Mouse (Mus musculus) limb, embryonic 12.5 days (tissue): Measurements from ENCODE around the gene Plk3. TPM values are rescaled to one million over a fixed set of nuclear protein-coding genes. Genes with fewer than 3 reads are reported as not detected.

Experiments used
- ATAC-seq: fragments of 200-750 bp; cut with Nextera tagmentation; 2 replicates; pipeline ENCODE4 v1.8.0; 2017; ENCODE audit warnings: low read depth, moderate TSS enrichment; ENCODE audit not compliant: insufficient number of reproducible peaks, insufficient read depth, low FRiP score, low TSS enrichment
- H3K27ac ChIP-seq: fragments of 300-500 bp; sonication (generic); 2 replicates; pipeline ENCODE4 v1.5.1; 2016; ENCODE audit warnings: mild to moderate bottlenecking, moderate library complexity
- H3K27me3 ChIP-seq: fragments of 300-500 bp; sonication (generic); 2 replicates; pipeline ENCODE4 v1.6.1; 2016; ENCODE audit warnings: mild to moderate bottlenecking, moderate library complexity
- H3K36me3 ChIP-seq: fragments of 300-500 bp; sonication (generic); 2 replicates; pipeline ENCODE4 v1.6.1; 2016; ENCODE audit warnings: mild to moderate bottlenecking, moderate library complexity
- H3K4me1 ChIP-seq: fragments of 300-500 bp; sonication (generic); replicated peaks from 2 replicates; pipeline ENCODE4 v1.6.1; 2016
- H3K4me2 ChIP-seq: fragments of 300-500 bp; sonication (generic); 2 replicates; pipeline ENCODE4 v1.6.1; 2016; ENCODE audit warnings: mild to moderate bottlenecking, moderate library complexity
- H3K4me3 ChIP-seq: fragments of 300-500 bp; sonication (generic); replicated peaks from 2 replicates; pipeline ENCODE4 v1.5.1; 2016; ENCODE audit warnings: mild to moderate bottlenecking
- H3K9ac ChIP-seq: fragments of 300-500 bp; sonication (generic); replicated peaks from 2 replicates; pipeline ENCODE4 v1.6.1; 2016; ENCODE audit warnings: mild to moderate bottlenecking, moderate library complexity
- H3K9me3 ChIP-seq: fragments of 300-500 bp; sonication (generic); 2 replicates; pipeline ENCODE4 v1.6.1; 2016; ENCODE audit warnings: mild to moderate bottlenecking, moderate library complexity
- WGBS: fragments of 180-500 bp; shearing (Covaris S2); methylation state at CpG from one replicate; pipeline ENCODE4 v1.1.7; 2016; 5-methylcytosine and 5-hydroxymethylcytosine counted together
- polyA plus RNA-seq: library from polyadenylated mRNA; unstranded; fragments of >200 nt; fragmentation: Nextera tagmentation; extraction: Ambion mirVana; gene quantifications from 2 replicates; pipeline ENCODE4 v1.2.1, GENCODE M21; 2016

The Plk3 gene
- polyA plus RNA-seq, 1 experiment from 2014 or later, result 2.7 TPM

DNA sequence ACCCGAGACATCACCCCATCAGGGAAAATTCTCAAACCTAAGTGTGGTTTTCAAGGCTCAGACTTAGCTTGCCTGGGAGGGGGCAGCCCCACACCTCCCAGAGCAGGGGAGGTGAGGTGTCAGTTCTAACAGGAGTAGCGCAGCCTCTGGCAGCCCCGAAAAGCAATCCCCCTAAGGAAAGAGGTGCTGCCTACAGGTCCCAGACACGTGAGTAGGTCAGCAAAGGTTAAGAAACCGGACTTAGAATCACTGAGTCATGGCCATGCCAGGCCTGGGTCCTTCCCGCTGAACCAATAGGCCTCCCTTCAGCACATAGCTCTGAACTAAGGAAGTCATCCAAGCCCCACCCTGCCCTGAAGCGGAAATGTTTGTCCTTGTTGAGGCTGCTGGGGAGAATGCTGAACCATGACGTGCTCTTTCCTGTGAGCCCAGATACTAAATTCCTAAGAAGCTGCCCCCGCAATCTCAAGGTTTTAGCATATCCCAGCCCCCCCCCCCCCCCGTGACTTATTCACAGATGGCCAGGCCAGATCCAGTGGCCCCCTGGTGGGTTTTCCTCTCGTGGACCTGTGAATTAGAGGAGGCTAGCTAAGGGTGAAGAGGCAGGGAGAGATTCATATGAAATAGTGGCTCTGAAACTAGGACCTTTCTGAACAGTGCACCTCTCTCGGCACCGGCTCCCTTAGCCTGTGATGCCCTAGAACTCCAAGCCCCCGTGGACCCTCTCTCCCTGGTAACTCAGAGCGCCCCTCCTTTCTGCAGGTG is 7.7 kb downstream of the Plk3 start:
- Histone ChIP-seq H3K36me3 (peaks cover 12% of the 10 kb centered on the region), H3K4me1 (peaks cover 24% of the 10 kb centered on the region), H3K9ac (peak overlapping the region; percentile 51), H3K4me2 (peak overlapping the region; percentile 37; the same call in 1 of the 2 replicates), H3K9me3 (no peaks in the 10 kb centered on the region), H3K4me3 (no peak overlapping the region), H3K27ac (peak overlapping the region; percentile 81), H3K27me3 (no peaks in the 10 kb centered on the region)
- 38% methylated on average over 15 of the region's 15 CpGs for WGBS
- ATAC-seq, result no peak

DNA sequence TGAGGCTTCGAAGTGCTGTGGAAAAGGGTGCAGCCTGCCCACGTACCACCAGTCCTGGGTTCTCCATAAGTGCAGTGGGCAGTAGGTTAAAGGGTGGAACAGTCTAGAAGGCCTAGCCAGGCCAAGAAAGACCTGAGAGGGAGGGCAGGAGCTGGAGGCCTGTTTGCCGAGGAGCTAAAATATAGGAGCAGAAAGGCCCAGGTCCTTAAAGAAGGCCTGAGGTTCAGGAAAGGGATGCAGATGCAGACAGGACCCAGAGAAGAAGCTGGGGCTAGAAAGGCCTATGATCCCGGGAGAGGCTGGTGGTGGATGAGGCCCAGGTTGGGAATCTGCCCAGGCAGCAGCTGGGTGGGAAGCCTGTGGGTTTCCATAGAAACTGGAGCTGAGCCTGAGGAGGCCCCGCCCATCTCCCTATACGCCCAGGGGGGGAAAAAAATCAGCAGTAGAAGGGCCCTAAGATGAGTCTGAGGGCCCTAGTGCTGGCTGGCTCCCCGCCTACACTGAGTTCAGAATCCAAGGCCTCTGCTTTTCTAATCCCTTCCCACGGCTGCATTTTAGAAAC is 8.3 kb downstream of the Plk3 start, which contains the start of gene Btbd19:
TSS of gene Btbd19 (minus strand) at position 378 of the 562 bp plus-strand sequence.
- H3K27ac ChIP-seq, result peak within 1 kb of the TSS; percentile 81
- H3K27me3 ChIP-seq, result no peaks in the 10 kb centered on the region
- peaks cover 26% of the 10 kb centered on the region for H3K4me1 ChIP-seq
- H3K4me3 ChIP-seq, result no peak within 1 kb of the TSS
- H3K9ac ChIP-seq, result peak within 1 kb of the TSS; percentile 51
- peak within 1 kb of the TSS; percentile 37 for H3K4me2 ChIP-seq
- peaks cover 12% of the 10 kb centered on the region for H3K36me3 ChIP-seq
- no peak for ATAC-seq
- H3K9me3 ChIP-seq, result no peaks in the 10 kb centered on the region
- 27% methylated on average over 8 of the region's 8 CpGs for WGBS

DNA sequence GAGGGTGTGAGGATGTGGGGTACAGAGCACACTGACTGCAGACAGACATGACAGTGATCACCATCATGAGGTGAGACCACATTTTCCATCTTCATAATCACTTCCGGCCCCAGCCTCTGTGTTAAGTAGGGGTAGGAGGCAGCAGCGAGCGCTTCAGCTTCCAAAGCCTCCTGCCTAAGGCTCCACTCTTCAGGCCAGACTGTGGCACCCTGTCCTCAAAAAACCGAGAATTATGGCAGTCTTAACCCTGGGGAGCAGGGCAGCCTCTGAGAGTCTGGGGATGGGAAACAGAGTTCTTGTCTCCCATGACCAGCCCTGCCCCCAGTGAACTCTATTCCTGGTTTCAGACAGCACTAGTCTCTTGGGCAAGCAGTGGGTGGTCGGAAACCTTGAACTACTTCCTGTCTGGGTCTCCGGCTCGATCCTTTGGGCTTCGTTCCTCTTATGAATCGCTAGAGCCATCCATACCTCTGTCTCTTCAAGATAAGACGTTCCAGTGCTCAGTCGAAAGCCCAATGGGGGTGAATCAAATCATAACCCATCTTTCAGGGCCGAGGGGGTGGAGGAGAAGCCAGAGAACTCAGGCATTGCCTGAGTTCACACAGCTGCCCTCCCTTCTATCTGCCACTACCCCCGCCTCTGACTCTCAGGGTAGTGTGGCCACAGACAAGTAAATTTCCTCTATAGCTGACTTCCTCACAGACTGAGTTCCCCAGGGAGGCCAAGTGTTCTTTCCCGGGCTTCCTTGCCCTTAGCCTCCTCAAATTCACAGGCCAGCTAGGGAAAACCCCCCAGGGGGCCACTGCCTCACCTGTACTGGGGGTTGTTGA is 9.0 kb downstream of the Plk3 start:
- Histone ChIP-seq H3K4me1 (peaks cover 30% of the 10 kb centered on the region), H3K9ac (peak overlapping the region; percentile 51; the same call in 1 of the 2 replicates), H3K9me3 (no peaks in the 10 kb centered on the region), H3K27ac (peak overlapping the region; percentile 81), H3K27me3 (no peaks in the 10 kb centered on the region), H3K4me2 (peak overlapping the region; percentile 37), H3K4me3 (no peak overlapping the region), H3K36me3 (peaks cover 12% of the 10 kb centered on the region)
- WGBS, result 61% methylated on average over 14 of the region's 14 CpGs
- ATAC-seq, result no peak

DNA sequence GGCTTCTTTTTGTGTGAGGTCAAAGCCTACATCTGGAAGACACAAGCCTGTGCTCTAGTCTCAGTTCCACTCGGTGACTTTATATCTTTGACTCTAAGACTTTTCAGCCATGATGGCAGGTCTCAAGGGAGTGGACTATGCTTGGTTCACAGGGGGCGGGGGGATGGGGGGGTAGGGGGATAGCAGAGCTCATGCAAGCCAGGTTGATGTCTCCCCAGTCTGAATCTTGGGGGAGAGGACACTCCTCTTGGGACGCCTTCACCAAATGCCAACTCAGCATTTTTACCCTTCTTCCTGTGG is 9.6 kb downstream of the Plk3 start:
- H3K9ac ChIP-seq, result no peak overlapping the region
- no peak overlapping the region for H3K4me2 ChIP-seq
- no peak overlapping the region for H3K4me3 ChIP-seq
- WGBS, result 85% methylated on average over 3 of the region's 3 CpGs
- no peaks in the 10 kb centered on the region for H3K9me3 ChIP-seq
- H3K27me3 ChIP-seq, result no peaks in the 10 kb centered on the region
- no peak overlapping the region for H3K27ac ChIP-seq
- H3K36me3 ChIP-seq, result peaks cover 12% of the 10 kb centered on the region
- H3K4me1 ChIP-seq, result peaks cover 32% of the 10 kb centered on the region
- ATAC-seq, result no peak

DNA sequence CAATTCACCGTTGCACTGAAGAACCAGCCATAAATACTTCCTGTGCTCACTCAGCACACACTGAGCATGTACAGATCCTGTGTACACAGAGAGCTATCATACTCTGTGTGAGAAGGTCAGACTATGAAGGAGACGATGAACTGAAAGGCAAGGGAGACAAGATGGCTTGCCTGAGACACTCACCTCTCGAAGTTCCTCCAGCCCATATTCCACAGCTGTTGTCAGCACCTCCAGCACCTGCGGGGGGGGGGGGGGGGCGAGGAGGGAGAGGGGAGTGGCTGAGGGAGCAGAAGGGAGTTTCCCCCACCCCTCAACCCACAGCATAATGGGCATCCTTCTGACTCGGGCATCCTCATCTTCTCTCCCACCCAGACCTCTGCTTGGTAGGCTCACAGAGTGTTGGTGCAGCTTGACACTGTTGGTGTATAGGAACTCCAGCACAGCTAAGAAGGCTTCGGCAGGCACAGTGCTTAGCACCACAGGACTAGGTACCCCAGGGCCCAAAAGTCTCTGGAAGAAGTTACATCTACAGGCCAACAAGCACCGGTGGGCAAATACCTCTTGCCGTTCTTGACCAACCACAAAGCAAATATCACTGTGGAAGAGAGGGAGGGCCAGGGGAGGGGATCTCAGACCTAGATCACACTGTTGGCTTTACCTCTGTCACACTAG is 10.1 kb downstream of the Plk3 start:
- peaks cover 32% of the 10 kb centered on the region for H3K4me1 ChIP-seq
- peaks cover 8% of the 10 kb centered on the region for H3K36me3 ChIP-seq
- H3K4me3 ChIP-seq, result no peak overlapping the region
- H3K27ac ChIP-seq, result no peak overlapping the region
- no peak for ATAC-seq
- WGBS, result 81% methylated on average over 7 of the region's 9 CpGs
- H3K9ac ChIP-seq, result no peak overlapping the region
- H3K9me3 ChIP-seq, result no peaks in the 10 kb centered on the region
- H3K4me2 ChIP-seq, result no peak overlapping the region
- H3K27me3 ChIP-seq, result no peaks in the 10 kb centered on the region

DNA sequence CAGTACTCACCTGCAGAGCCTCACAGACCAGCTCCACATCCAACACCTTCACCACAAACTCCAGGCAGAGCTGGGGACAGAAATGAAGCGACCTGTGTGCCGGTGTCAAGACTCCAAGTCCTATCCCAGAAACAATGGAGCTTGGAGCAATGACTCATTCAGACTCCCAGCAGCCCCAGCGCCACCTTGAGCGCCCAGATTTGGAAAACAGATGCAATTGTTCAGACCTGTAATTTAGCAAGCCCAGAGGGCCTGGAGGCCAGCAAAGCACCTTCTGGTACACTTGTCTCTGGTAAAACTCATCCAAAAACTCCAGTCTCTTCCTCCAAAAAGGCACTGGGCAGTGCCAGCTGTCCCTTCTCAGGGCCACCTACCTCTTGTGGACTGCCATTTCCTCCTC is 11.6 kb downstream of the Plk3 start:
- H3K4me2 ChIP-seq, result no peak overlapping the region
- H3K27ac ChIP-seq, result no peak overlapping the region
- no peaks in the 10 kb centered on the region for H3K27me3 ChIP-seq
- no peak overlapping the region for H3K9ac ChIP-seq
- no peaks in the 10 kb centered on the region for H3K36me3 ChIP-seq
- no peak for ATAC-seq
- WGBS, result 87% methylated on average over 4 of the region's 4 CpGs
- H3K9me3 ChIP-seq, result no peaks in the 10 kb centered on the region
- no peak overlapping the region for H3K4me3 ChIP-seq
- H3K4me1 ChIP-seq, result peaks cover 32% of the 10 kb centered on the region

DNA sequence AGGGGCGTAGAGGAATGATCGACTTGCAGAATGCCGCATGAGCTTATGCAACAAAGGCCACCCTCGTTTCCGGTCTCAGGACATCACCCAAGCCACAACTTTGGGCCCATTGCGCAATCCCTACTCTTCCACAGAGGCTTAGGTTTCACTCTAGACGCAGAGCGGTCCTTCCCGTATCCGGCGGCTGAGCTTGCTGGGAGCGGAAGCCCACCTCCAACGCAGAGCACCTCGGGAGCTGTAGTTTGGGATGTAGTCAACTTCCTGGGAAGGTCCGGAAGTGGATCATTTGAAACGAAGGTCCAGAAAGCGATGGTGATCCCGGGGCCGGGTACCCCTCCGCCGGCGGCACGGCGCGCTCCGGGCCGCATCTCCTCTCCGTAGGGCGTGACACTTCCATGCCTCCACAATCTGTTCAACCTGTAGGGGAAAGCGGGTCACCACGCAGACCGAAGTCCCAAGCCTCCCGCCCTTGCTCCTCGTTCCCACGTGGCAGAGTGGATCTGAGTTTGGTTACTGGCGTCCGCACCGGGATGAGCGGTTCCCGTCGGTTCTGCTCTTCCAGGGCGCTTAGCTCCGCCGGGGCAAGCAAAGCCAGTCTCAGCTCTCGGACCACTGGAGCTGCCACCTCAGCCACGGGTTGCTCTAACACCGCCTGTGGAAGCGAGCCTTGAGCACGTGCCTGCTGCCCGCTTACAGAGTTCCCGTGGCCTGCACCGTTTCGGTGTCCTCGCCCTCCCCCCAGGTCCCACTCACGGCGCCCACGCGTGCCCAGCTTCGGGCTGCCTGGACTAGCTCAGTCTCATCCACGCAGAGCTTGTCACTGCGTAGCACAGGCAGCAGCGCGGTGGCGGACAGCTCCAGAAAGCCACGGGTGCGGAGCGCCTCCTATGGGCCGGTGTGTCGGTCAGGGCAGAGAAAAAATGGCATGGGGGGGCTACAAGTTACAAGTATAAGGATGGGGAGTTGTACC is 13.0 kb downstream of the Plk3 start:
- Histone ChIP-seq H3K9ac (peak overlapping the region; percentile 67), H3K4me3 (peak overlapping the region; percentile 71), H3K36me3 (peaks cover under 1% of the 10 kb centered on the region; the same call in 1 of the 2 replicates), H3K27ac (peak overlapping the region; percentile 86), H3K9me3 (no peaks in the 10 kb centered on the region), H3K27me3 (no peaks in the 10 kb centered on the region), H3K4me2 (peak overlapping the region; percentile 100), H3K4me1 (peaks cover 26% of the 10 kb centered on the region)
- WGBS, result under 1% methylated on average over 69 of the region's 69 CpGs
- peak; percentile 91 for ATAC-seq

DNA sequence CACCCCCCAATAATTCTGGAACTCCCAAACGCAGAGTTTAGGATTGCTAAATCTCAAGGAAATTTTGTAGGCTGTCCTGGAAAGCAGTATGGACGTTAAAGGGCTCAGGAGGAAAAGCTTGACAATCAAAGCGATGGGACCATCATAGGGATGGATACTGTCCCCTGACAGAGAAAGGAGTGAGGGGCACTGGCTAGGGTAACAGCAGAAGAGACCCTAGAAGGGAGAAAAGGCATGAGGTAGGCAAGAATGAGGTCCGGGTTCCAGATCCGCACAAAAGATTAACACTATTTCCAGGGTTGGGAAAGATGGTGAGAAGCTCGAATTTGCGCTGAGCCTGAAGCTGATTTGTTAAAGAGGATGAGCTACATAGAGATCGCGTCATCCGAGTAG is 13.7 kb downstream of the Plk3 start:
- peak overlapping the region; percentile 67 for H3K9ac ChIP-seq
- H3K4me3 ChIP-seq, result peak overlapping the region; percentile 71
- H3K4me2 ChIP-seq, result peak overlapping the region; percentile 100
- H3K27me3 ChIP-seq, result no peaks in the 10 kb centered on the region
- H3K9me3 ChIP-seq, result no peaks in the 10 kb centered on the region
- 6% methylated on average over 10 of the region's 10 CpGs for WGBS
- no peak for ATAC-seq
- H3K27ac ChIP-seq, result peak overlapping the region; percentile 86
- peaks cover 7% of the 10 kb centered on the region; the same call in 1 of the 2 replicates for H3K36me3 ChIP-seq
- peaks cover 20% of the 10 kb centered on the region for H3K4me1 ChIP-seq

DNA sequence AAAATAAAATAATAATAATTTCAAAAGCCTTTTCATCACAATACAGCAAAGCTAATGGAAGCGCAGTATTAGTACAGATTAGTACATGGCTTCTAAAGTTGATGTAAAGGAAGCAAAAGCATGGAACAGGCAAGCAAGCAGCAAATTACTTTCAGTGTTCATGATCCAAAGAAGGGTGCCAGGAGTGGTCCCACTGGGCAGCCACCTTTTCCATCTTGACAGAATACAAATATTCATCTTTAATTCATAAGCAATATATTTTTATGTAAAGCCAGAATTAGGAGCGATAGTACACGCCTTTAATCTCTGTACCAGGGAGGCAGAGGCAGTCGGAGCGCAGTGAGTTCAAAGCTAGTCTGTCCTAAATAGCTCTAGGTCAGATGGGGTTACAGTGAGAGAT is 14.1 kb downstream of the Plk3 start:
- Histone ChIP-seq H3K27me3 (no peaks in the 10 kb centered on the region), H3K4me3 (peak overlapping the region; percentile 71), H3K9me3 (no peaks in the 10 kb centered on the region), H3K36me3 (peaks cover 11% of the 10 kb centered on the region), H3K9ac (peak overlapping the region; percentile 67), H3K4me1 (peaks cover 15% of the 10 kb centered on the region), H3K27ac (peak overlapping the region; percentile 86), H3K4me2 (peak overlapping the region; percentile 100)
- ATAC-seq, result no peak
- 73% methylated on average over 5 of the region's 5 CpGs for WGBS

DNA sequence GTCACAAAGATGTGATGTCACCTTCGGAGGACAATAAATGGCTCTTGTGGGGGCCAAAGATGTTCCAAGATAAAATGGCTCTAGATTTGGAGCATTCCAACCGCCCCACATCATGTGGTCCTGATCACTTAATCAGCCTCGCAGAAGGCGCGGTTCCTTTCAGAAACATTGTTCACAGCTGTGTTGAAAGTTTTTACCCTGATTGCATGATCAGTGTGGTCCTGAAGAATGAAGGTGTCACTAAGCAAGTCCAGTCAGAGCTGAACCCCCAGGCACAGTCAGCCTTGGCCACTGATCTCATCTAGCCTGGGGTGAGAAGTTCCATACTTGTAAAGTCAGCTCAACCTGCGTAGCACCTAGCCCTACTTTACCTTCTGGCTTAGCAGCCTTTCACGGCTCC is 15.8 kb downstream of the Plk3 start:
- H3K4me1 ChIP-seq, result peaks cover 12% of the 10 kb centered on the region
- WGBS, result 91% methylated on average over 7 of the region's 7 CpGs

More for the DNA sequence above, 15.8 kb downstream of the Plk3 start:
- peaks cover 27% of the 10 kb centered on the region for H3K36me3 ChIP-seq
- H3K4me2 ChIP-seq, result no peak overlapping the region
- H3K9me3 ChIP-seq, result no peaks in the 10 kb centered on the region
- no peaks in the 10 kb centered on the region for H3K27me3 ChIP-seq
- H3K4me3 ChIP-seq, result no peak overlapping the region
- no peak overlapping the region for H3K9ac ChIP-seq
- ATAC-seq, result no peak
- no peak overlapping the region for H3K27ac ChIP-seq
